Mouse (Mus musculus) liver, embryonic 14.5 days (tissue): ENCODE measurements at regions not wholly inside any gene's neighbourhood (a gene's known extent, or its start where the extent isn't known, plus 50 kb on each side); places are given as distances from the start of the nearest gene placed in this dataset.

Experiments used
- CTCF ChIP-seq: IDR thresholded peaks from 2 replicates; pipeline ENCODE4 v1.5.1; 2016; ENCODE audit warnings: antibody characterized with exemption, low read depth, control low read depth
- EP300 ChIP-seq: IDR thresholded peaks from 2 replicates; pipeline ENCODE4 v1.6.1; 2016; ENCODE audit warnings: antibody characterized with exemption, low read depth

- TF ChIP-seq CTCF = no peak
- no peak for TF ChIP-seq EP300
These were observed 100.8 kb downstream of the Tm2d1 start for GRCm38 (mm10) chr4:98282275-98282674.
